Mouse (Mus musculus) urinary bladder, postnatal 10 days (tissue): ENCODE results near the gene Capn3.

Experiments used
- DNase-seq: peaks from one replicate; pipeline ENCODE4 v3.0.0; 2022; ENCODE audit warnings: low spot score

Capn3 gene

GRCm38 (mm10) chr2:120455719-120456118 is at the start of gene Capn3:
TSS of gene Capn3 (plus strand) at chr2:120456019.
- DNase-seq: no peak

GRCm38 (mm10) chr2:120411096-120411628 is 44.7 kb upstream of the Capn3 start:
- DNase-seq: no peak

GRCm38 (mm10) chr2:120414113-120414512 is 41.7 kb upstream of the Capn3 start:
- DNase-seq: no peak

GRCm38 (mm10) chr2:120414738-120415414 is 40.9 kb upstream of the Capn3 start:
- DNase-seq: no peak

GRCm38 (mm10) chr2:120424386-120424785 is 31.4 kb upstream of the Capn3 start:
- no peak for DNase-seq

GRCm38 (mm10) chr2:120444486-120444885 is 11.3 kb upstream of the Capn3 start:
- no peak for DNase-seq

GRCm38 (mm10) chr2:120446373-120446772 is 9.4 kb upstream of the Capn3 start:
- no peak for DNase-seq

- DNase-seq: no peak
Measured at GRCm38 (mm10) chr2:120447306-120447705, 8.5 kb upstream of the Capn3 start.

- no peak for DNase-seq
Measured at GRCm38 (mm10) chr2:120450724-120451123, 5.1 kb upstream of the Capn3 start.

GRCm38 (mm10) chr2:120452600-120452999 is 3.2 kb upstream of the Capn3 start:
- no peak for DNase-seq

GRCm38 (mm10) chr2:120454987-120455386 is 832 bp upstream of the Capn3 start:
- no peak for DNase-seq

- DNase-seq: no peak
Measured at GRCm38 (mm10) chr2:120460216-120460615, 4.4 kb downstream of the Capn3 start.

GRCm38 (mm10) chr2:120463328-120463727 is 7.5 kb downstream of the Capn3 start:
- DNase-seq: no peak

GRCm38 (mm10) chr2:120464091-120464490 is 8.3 kb downstream of the Capn3 start:
- no peak for DNase-seq

GRCm38 (mm10) chr2:120464732-120465396 is 9.0 kb downstream of the Capn3 start:
- no peak for DNase-seq

- DNase-seq: no peak
Measured at GRCm38 (mm10) chr2:120465397-120465785, 9.6 kb downstream of the Capn3 start.

GRCm38 (mm10) chr2:120468011-120468410 is 12.2 kb downstream of the Capn3 start:
- no peak for DNase-seq

GRCm38 (mm10) chr2:120469220-120469619 is 13.4 kb downstream of the Capn3 start:
- DNase-seq: no peak

GRCm38 (mm10) chr2:120469715-120470114 is 13.9 kb downstream of the Capn3 start:
- no peak for DNase-seq

GRCm38 (mm10) chr2:120470856-120471255 is 15.0 kb downstream of the Capn3 start:
- DNase-seq: no peak

GRCm38 (mm10) chr2:120476277-120477087 is 20.7 kb downstream of the Capn3 start:
- no peak for DNase-seq

- no peak for DNase-seq
Measured at GRCm38 (mm10) chr2:120478600-120478999, 22.8 kb downstream of the Capn3 start.

- DNase-seq: no peak
Measured at GRCm38 (mm10) chr2:120481921-120482320, 26.1 kb downstream of the Capn3 start.
